Mouse (Mus musculus) left cerebral cortex, postnatal 4 days (tissue): Measurements from ENCODE around the gene Sarm1. TPM values are rescaled to one million over a fixed set of nuclear protein-coding genes. Genes with fewer than 3 reads are reported as not detected.
"Not testable (repeated sequence)": the region's sequence is repeated elsewhere in the genome, so short reads cannot be mapped to it uniquely, and the experiment has no call there.

ENCODE experiments used
- DNase-seq: peaks from one replicate; pipeline ENCODE4 v3.0.0-alpha.2; 2022
- intact Hi-C: fragments of 180-260 bp; cut with DNase I; formaldehyde crosslinking; loops from one replicate; pipeline ENCODE4 v1.15.1; 2025
- total RNA-seq, 2 experiments: library from RNA; stranded (reverse); gene quantifications; 2 replicates each; pipeline ENCODE4 v1.2.3; 2021

Gene Sarm1
- total RNA-seq = 10 to 100 TPM; 69.3 to 71.4 TPM

GRCm38 (mm10) chr11:78497544-78498522 lies at the start of gene Sarm1:
TSS of gene Sarm1 (minus strand) at chr11:78497754.
- intact Hi-C loops = no loop called here
- DNase-seq = peak; percentile 99

GRCm38 (mm10) chr11:78545181-78545580 lies 47.6 kb upstream of the Sarm1 start:
- no peak for DNase-seq
- intact Hi-C loops = loop anchor here (5.0 kb wide), 1 partner anchor 282 kb away; the partner anchor contains the start of gene Lyrm9

DNA sequence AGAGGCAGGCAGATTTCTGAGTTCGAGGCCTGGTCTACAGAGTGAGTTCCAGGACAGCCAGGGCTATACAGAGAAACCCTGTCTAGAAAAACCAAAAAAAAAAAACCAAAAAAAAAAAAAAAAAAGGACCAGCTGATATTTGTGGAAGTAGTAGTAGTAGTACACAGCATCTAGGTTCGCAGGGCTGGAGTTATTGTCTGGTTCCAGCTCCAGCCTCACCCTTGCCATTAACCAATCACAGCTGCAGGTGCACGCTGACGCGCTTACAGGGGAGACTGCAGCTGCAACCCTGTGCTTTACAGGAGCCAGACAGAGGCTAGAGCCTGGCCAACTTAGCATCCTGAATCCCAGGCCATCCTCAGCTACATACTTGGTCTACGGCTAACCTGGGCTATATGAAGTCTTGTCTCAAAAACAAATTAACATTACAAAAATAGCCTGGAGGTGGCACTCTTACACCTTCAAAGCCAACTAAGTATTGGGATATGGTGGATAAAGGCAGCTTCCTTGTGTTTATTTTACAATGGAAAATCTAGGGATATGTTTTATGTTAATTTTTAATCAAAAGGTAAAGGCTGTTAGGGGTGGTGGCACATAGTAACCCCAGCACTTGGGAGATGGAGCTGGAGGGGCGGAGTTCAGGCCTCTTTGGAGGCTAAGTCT lies 47.0 kb upstream of the Sarm1 start:
- intact Hi-C loops = loop anchor here (5.0 kb wide), 1 partner anchor 283 kb away; the partner anchor contains the start of gene Lyrm9
- no peak for DNase-seq

GRCm38 (mm10) chr11:78540358-78540757 lies 42.8 kb upstream of the Sarm1 start:
- intact Hi-C loops = no loop called here

DNA sequence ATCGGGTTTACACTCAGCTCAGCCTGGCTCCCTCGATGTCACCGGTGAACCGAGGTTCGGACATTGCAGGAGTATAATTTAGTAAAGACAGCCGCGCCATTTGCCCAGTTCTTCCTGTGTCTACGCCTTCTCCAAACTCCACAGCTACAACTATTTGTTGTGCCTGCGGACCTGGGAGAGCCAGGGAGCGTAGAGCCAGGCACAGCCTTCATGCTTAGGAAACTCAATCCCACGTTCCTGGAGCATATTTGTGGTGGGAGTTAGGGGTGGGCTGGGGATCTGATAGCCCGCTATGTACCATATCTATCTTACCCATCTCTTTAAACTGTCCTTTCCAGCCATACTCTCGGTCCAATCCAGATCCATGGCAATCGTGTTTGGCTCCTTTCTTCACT lies 39.1 kb upstream of the Sarm1 start:
- DNase-seq = no peak
- intact Hi-C loops = no loop called here

More at GRCm38 (mm10) chr11:78540358-78540757, 42.8 kb upstream of the Sarm1 start:
- DNase-seq = no peak

GRCm38 (mm10) chr11:78536080-78536689 lies 38.6 kb upstream of the Sarm1 start, which contains the start of the genes Tnfaip1 and Ift20:
TSS of gene Tnfaip1 (minus strand) at chr11:78536332.
TSS of gene Ift20 (plus strand) at chr11:78536361.
- intact Hi-C loops = no loop called here
- DNase-seq = peak; percentile 98

DNA sequence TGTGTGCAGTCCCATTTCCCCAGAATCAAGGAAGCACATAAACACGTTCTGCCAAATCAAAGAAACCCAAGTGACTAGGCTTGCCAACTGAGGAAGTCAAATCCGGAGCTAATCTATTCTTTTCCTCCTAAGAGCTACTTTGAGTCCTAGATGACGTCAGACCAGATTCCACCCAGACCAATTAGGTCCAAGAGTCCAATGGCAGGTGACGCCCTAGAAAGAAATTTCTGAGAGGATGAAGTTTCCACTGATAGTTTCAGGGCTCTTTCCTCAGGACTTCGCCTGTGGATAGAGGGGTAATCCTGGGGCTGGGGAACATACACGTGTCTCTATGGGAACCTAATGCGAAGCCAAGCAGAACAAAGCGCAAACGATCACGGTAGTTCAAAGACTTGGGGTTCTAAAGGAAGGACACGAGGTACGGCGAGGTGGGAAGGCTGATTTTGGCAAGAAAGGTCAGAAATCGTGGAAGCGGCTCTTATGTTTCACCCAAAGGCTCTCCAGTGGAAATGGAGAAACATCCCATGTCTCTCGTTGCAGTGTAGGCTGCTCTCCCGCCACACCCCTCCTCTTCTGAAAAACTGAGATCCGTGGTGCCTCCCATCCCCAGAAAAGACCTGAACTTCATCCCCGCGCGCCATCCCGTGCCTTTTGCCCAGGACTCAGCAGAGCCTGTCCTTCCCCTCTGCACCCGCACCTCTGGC lies 38.0 kb upstream of the Sarm1 start:
- intact Hi-C loops = no loop called here
- DNase-seq = no peak

DNA sequence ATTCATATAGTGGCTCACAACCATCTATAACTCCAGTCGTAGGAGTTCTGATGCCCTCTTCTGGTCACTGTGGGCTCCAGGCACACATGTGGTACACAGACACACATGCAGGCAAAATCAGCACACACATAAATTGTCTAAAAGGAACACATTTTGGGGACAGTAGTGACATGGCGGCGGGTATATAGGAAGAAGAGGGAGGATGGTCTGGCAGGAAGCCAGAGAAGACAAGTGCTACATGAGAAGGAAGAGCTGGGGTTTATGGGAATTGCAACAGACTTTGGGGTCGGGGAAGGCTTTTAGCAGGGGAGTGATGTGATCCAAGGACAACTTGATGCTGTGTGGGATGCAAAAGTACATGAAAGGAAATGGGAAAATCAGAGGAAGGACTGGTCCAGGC lies 37.0 kb upstream of the Sarm1 start:
- intact Hi-C loops = no loop called here
- DNase-seq = no peak

- DNase-seq, intact Hi-C loops: not testable (repeated sequence)
These were observed 34.0 kb upstream of the Sarm1 start for GRCm38 (mm10) chr11:78531515-78531914.

GRCm38 (mm10) chr11:78531046-78531445 lies 33.5 kb upstream of the Sarm1 start:
- intact Hi-C loops = no loop called here

DNA sequence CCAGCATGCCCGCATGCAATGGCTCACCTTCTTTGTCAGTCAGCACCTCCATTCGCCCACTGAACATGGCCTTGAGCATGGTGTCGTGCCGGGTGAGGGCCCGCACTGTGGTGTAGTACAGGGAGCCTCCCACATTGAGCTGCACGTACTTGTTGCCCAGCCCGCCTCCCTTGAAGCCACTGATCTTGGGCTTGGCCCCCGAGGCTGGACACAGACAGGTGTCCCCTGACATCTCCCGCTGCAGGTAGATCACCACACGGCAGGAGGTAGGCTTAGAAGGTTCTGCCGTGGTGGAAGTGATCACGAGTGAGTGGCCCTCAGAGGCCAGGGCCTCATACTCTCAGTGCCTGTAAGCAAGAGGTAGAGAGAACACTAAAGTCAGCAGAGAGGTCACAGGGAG lies 32.4 kb upstream of the Sarm1 start:
- no peak for DNase-seq
- intact Hi-C loops = no loop called here

More at GRCm38 (mm10) chr11:78531046-78531445, 33.5 kb upstream of the Sarm1 start:
- no peak for DNase-seq

GRCm38 (mm10) chr11:78528714-78529113 lies 31.2 kb upstream of the Sarm1 start:
- no peak for DNase-seq
- intact Hi-C loops = no loop called here

- intact Hi-C loops = no loop called here
- peak; percentile 84 for DNase-seq
These were observed 27.3 kb upstream of the Sarm1 start for GRCm38 (mm10) chr11:78524838-78525237.

- intact Hi-C loops = no loop called here
- no peak for DNase-seq
These were observed 25.8 kb upstream of the Sarm1 start for GRCm38 (mm10) chr11:78523241-78523955.

- intact Hi-C loops = no loop called here
- DNase-seq = no peak
These were observed 25.0 kb upstream of the Sarm1 start for GRCm38 (mm10) chr11:78522481-78522997.

GRCm38 (mm10) chr11:78521880-78522279 lies 24.3 kb upstream of the Sarm1 start:
- intact Hi-C loops = no loop called here
- DNase-seq = no peak

GRCm38 (mm10) chr11:78518931-78519330 lies 21.4 kb upstream of the Sarm1 start:
- intact Hi-C loops = no loop called here
- DNase-seq = no peak

- intact Hi-C loops = no loop called here
- DNase-seq = no peak
These were observed 18.2 kb upstream of the Sarm1 start for GRCm38 (mm10) chr11:78515549-78516325.
